Mouse (Mus musculus) hindbrain, postnatal 0 days (tissue): ENCODE measurements around the gene Osbp2. TPM values are rescaled to one million over a fixed set of nuclear protein-coding genes. Genes with fewer than 3 reads are reported as not detected.
A peak's percentile ranks its signal among the peaks of the same experiment; 100 is the strongest.

Experiments
- ATAC-seq: fragments of 200-750 bp; cut with Nextera tagmentation; 2 replicates; pipeline ENCODE4 v1.8.0; 2017; ENCODE audit warnings: mild to moderate bottlenecking, moderate TSS enrichment, moderate library complexity
- DNase-seq: peaks from one replicate; pipeline ENCODE4 v3.0.0-alpha.2; 2015; ENCODE audit warnings: low spot score
- H3K27ac ChIP-seq: fragments of 300-500 bp; sonication (generic); 2 replicates; pipeline ENCODE4 v1.5.1; 2014; ENCODE audit warnings: mild to moderate bottlenecking
- H3K27me3 ChIP-seq: fragments of 300-500 bp; sonication (generic); 2 replicates; pipeline ENCODE4 v1.6.1; 2014; ENCODE audit warnings: low read length, mixed read lengths; ENCODE audit not compliant: insufficient read depth
- H3K36me3 ChIP-seq: fragments of 300-500 bp; sonication (generic); 2 replicates; pipeline ENCODE4 v1.6.1; 2014; ENCODE audit warnings: low read length, mixed read lengths; ENCODE audit not compliant: insufficient read depth
- H3K4me1 ChIP-seq: fragments of 300-500 bp; sonication (generic); 2 replicates; pipeline ENCODE4 v1.6.1; 2014; ENCODE audit warnings: antibody characterized with exemption, low read length, mixed read lengths; ENCODE audit not compliant: insufficient read depth
- H3K4me2 ChIP-seq: fragments of 300-500 bp; sonication (generic); 2 replicates; pipeline ENCODE4 v1.6.1; 2014; ENCODE audit warnings: low read depth, mild to moderate bottlenecking, low read length, moderate library complexity, mixed read lengths
- H3K4me3 ChIP-seq: fragments of 300-500 bp; sonication (generic); 2 replicates; pipeline ENCODE4 v1.5.1; 2014; ENCODE audit warnings: low read length
- H3K9ac ChIP-seq: fragments of 300-500 bp; sonication (generic); replicated peaks from 2 replicates; pipeline ENCODE4 v1.6.1; 2014; ENCODE audit warnings: mild to moderate bottlenecking, low read length, moderate library complexity, mixed read lengths
- H3K9me3 ChIP-seq: fragments of 300-500 bp; sonication (generic); 2 replicates; pipeline ENCODE4 v1.6.1; 2016; ENCODE audit warnings: low read length, mixed read lengths
- CTCF ChIP-seq: IDR thresholded peaks from 2 replicates; pipeline ENCODE4 v1.5.1; 2016; ENCODE audit warnings: antibody characterized with exemption, control low read depth, low read depth
- WGBS: fragments of 180-500 bp; shearing (Covaris S2); extraction: QIAGEN DNeasy Blood & Tissue Kit; methylation state at CpG from one replicate; pipeline ENCODE4 v1.1.7; 2014; 5-methylcytosine and 5-hydroxymethylcytosine counted together
- polyA plus RNA-seq: library from polyadenylated mRNA; unstranded; fragments of >200 nt; fragmentation: Nextera tagmentation; extraction: Ambion mirVana; gene quantifications from 2 replicates; pipeline ENCODE4 v1.2.1, GENCODE M21; 2015
- total RNA-seq: library from RNA; depleted of rRNA; stranded (reverse); fragments of >200 nt; gene quantifications from 2 replicates; pipeline ENCODE4 v1.2.3, GENCODE M21; 2014

Gene Osbp2
- total and polyA plus RNA-seq, 2 experiments from 2014 or later = 39.7 to 87.5 TPM

DNA sequence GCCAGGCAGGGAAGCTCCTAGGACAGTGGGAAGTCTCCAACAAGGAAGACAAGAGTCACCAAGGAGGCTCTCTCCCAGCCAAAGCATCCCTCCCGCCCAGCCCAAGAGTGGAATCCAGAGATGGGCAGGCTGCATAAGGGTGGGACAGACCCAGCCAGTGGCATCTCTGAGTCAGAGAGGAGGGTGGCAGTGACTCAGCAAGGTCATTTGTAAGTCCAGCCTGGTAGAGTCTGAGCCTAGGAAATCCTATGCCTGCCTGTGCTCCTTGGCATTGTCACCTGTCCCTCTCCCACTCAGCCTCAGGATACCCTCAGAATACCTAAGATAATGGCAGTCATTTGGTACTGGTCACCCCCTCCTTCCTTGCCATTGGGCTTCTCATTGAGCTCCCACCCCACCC is 41.7 kb upstream of the Osbp2 start:
- DNase-seq (no peak), ATAC-seq (no peak)
- Histone ChIP-seq H3K9me3 (no peaks in the 10 kb centered on the region), H3K27ac (no peak overlapping the region), H3K36me3 (peaks cover 11% of the 10 kb centered on the region), H3K4me2 (no peak overlapping the region), H3K4me3 (no peak overlapping the region), H3K27me3 (no peaks in the 10 kb centered on the region), H3K9ac (no peak overlapping the region), H3K4me1 (peaks cover 9% of the 10 kb centered on the region)
- 93% methylated on average over 1 of the region's 1 CpGs for WGBS
- no peak for TF ChIP-seq CTCF

GRCm38 (mm10) chr11:3904673-3905072 is 41.0 kb upstream of the Osbp2 start:
- no peak for TF ChIP-seq CTCF
- DNase-seq = no peak
- Histone ChIP-seq H3K27me3 (no peaks in the 10 kb centered on the region), H3K4me1 (peaks cover 2% of the 10 kb centered on the region), H3K9ac (no peak overlapping the region), H3K36me3 (peaks cover 11% of the 10 kb centered on the region), H3K4me2 (no peak overlapping the region), H3K9me3 (no peaks in the 10 kb centered on the region), H3K4me3 (no peak overlapping the region), H3K27ac (no peak overlapping the region)
- no peak for ATAC-seq
- 87% methylated on average over 6 of the region's 6 CpGs for WGBS

DNA sequence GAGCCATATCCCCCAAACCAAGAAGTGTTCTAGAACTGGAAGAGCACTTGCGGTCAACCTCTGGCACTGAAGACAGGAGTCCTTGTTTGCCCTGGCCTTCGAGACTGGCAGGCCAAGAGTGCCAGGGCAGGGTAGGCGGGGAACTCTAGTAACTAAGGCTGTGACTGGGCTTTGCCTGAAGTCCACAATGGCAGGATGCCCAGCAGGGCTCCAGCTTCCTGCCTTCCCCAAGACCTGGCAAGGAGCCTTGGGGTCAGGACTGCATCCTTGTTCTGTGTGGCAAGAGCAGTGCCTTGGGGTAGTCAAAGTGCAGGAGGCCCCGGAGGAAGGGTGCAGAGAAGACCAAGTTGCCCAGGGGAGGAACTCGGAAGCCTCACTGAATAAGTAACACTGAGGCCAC is 39.3 kb upstream of the Osbp2 start:
- peak; percentile 70 for ATAC-seq

DNA sequence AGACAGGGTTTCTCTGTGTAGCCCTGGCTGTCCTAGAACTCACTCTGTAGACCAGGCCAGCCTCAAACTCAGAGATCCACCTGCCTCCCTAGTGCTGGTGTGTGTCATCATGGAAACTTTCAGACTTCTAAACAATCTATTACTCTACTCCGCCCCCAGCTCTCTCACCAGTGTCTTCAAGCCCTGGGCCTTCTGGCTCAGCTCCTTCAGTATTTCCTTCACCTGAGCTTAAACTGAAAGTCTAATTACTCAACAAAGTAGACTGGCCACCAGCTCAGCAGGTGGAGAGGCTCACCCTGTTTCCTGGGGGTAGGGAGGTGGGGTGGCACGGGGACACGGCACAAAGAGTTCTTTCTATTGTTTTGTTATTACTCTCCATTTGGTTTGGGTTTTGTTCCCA is 38.8 kb upstream of the Osbp2 start:
- no peak overlapping the region for H3K27ac ChIP-seq
- no peak for ATAC-seq
- WGBS = 87% methylated on average over 3 of the region's 3 CpGs
- no peaks in the 10 kb centered on the region for H3K27me3 ChIP-seq
- H3K36me3 ChIP-seq = peaks cover 18% of the 10 kb centered on the region
- H3K4me3 ChIP-seq = no peak overlapping the region
- H3K4me2 ChIP-seq = no peak overlapping the region
- no peak for TF ChIP-seq CTCF
- no peaks in the 10 kb centered on the region for H3K9me3 ChIP-seq
- no peak for DNase-seq
- no peak overlapping the region for H3K9ac ChIP-seq
- no peaks in the 10 kb centered on the region for H3K4me1 ChIP-seq

More for the DNA sequence above, 39.3 kb upstream of the Osbp2 start:
- 0 out of 2 replicates have a peak overlapping the region, but pooled peaks have one; percentile 16 for H3K27ac ChIP-seq
- TF ChIP-seq CTCF = no peak
- H3K27me3 ChIP-seq = no peaks in the 10 kb centered on the region
- H3K4me1 ChIP-seq = no peaks in the 10 kb centered on the region
- no peaks in the 10 kb centered on the region for H3K9me3 ChIP-seq
- H3K4me3 ChIP-seq = no peak overlapping the region
- H3K36me3 ChIP-seq = peaks cover 13% of the 10 kb centered on the region
- H3K4me2 ChIP-seq = no peak overlapping the region
- WGBS = 62% methylated on average over 5 of the region's 5 CpGs
- H3K9ac ChIP-seq = no peak overlapping the region
- peak; percentile 78 for DNase-seq

DNA sequence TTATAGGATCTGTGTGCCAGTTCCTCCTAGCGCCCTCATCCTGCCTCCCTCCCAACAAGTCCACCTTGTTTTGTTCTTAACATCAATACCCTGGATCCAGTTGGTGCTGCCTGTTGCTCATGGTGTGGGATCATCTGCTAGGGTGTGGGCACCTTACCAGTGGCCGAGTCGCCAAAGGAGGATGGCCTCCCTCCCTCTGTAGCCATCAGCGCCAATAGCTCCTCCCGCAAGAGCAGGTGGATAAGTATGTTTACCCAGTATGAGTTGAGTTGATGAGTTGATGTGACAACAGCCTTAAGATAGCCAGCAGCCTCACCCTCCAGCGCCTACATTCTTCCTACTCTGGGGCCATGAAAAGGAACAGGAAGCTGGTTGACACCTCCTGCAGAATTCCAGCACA is 36.6 kb upstream of the Osbp2 start:
- WGBS = 88% methylated on average over 6 of the region's 6 CpGs
- TF ChIP-seq CTCF = no peak
- H3K9ac ChIP-seq = no peak overlapping the region

DNA sequence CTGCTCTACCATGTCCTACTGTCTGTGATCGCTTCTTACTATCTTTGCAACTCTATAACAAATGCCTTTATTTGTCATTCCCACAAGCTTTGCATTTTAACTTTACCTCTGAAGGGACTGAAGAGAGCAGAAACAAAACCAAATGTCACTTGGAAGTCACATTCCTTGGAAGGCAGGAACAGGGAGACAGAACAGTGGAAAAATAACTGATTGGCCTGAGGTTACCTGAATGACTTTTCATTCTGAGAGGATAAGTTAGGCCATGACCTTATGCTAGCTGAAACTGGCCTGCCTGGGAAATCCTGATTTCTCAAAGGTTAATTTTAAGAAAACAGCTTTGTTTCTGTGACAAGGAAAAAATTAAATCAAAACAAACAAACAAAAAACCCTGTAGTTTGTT is 32.2 kb upstream of the Osbp2 start:
- peaks cover 7% of the 10 kb centered on the region; the same call in 1 of the 2 replicates for H3K36me3 ChIP-seq
- DNase-seq (no peak), ATAC-seq (no peak)
- no peak overlapping the region for H3K27ac ChIP-seq
- WGBS = 83% methylated on average over 1 of the region's 1 CpGs
- 0 out of 2 replicates have a peak, but pooled peaks cover 9% of the 10 kb centered on the region for H3K4me1 ChIP-seq
- H3K4me2 ChIP-seq = no peak overlapping the region
- no peak for TF ChIP-seq CTCF
- no peaks in the 10 kb centered on the region for H3K27me3 ChIP-seq
- H3K9me3 ChIP-seq = no peaks in the 10 kb centered on the region
- no peak overlapping the region for H3K4me3 ChIP-seq
- no peak overlapping the region for H3K9ac ChIP-seq

More for the DNA sequence above, 36.6 kb upstream of the Osbp2 start:
- Histone ChIP-seq H3K4me2 (no peak overlapping the region), H3K27me3 (no peaks in the 10 kb centered on the region), H3K27ac (no peak overlapping the region), H3K4me1 (0 out of 2 replicates have a peak, but pooled peaks cover 2% of the 10 kb centered on the region), H3K36me3 (peaks cover 7% of the 10 kb centered on the region; the same call in 1 of the 2 replicates), H3K4me3 (no peak overlapping the region), H3K9me3 (no peaks in the 10 kb centered on the region)
- DNase-seq = no peak
- no peak for ATAC-seq

DNA sequence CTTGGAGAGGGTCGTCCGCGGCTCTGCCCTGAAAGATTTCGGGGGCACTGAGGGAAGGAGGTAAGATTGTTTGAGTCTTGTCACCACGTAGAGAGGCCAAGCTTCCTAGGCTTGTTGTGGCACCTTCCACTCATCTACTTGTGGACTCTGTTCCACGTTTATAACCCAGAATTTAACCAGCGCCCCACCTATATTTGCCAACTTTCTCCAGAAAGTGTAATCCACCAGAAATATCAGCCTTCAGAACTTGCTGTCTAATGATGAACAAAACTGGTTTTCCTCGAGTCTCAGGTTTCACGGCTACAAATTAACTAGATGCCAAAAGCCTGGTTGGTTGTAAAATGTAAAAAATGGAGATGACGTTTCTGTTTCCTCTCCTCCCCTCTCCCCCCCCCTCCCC is 31.8 kb upstream of the Osbp2 start:
- Histone ChIP-seq H3K9ac (peak overlapping the region; percentile 52), H3K36me3 (peaks cover 7% of the 10 kb centered on the region; the same call in 1 of the 2 replicates), H3K27ac (peak overlapping the region; percentile 77), H3K9me3 (no peaks in the 10 kb centered on the region), H3K27me3 (no peaks in the 10 kb centered on the region), H3K4me1 (0 out of 2 replicates have a peak, but pooled peaks cover 9% of the 10 kb centered on the region), H3K4me3 (peak overlapping the region; percentile 46), H3K4me2 (peak overlapping the region; percentile 87)
- 3% methylated on average over 10 of the region's 10 CpGs for WGBS
- TF ChIP-seq CTCF = no peak
- DNase-seq (no peak), ATAC-seq (no peak)
